In the genomic region with DNA sequence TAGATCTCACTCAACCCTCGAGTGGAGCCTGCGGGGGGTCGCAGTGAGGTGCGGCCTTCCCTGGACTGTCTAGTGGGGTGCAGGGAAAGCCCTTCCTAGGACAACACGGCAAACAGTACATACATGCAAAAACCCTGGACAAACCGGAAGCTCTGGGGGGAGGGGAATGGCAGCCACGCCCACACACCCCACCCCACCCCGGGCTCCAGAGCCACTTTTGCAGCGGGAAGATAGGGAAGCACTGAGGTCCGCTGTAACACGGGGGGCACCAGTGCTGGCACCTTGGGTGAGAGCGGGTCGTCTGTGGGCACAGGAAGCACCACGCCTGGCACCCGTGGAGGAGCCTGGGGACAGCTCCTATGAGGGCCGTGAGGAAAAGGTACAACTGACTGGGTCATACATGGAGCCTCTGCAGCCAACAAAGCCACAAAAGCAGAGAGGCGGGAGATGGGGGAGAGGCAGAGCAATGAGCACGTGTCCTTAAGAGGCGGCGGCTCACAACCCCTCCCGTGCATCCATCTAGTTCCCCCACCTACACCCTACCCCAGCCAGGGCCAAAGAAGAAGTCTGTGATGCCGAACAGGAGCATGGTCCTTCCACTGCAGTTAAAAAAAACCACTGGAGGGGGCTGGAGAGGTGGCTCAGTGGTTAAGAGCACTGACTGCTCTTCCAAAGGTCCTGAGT, we compare ENCODE assay signal across 20 mouse cellular contexts. TPM values are rescaled to one million over a fixed set of nuclear protein-coding genes. Genes with fewer than 3 reads are reported as not detected.
DNase-seq lines count a peak whose midpoint lies in the region; ATAC-seq and TF ChIP-seq lines count a peak whose summit lies in the region.
"Had no signal": no experiment of that assay in that cellular context is flagged by ENCODE, and none has a peak within 500 bp of the region (broad histone marks: within the 10 kb centered on the region; RNA-seq: fewer than 3 reads in every experiment).

No protein-coding gene starts in this region.

- DNase-seq in heart, adult 11 months = peak; percentile 85
- no peak for DNase-seq in heart, adult 2 months
- DNase-seq in MEL (ENCODE audit: low read depth, low spot score) = peak; percentile 74
- peak; percentile 59 for DNase-seq in liver
- no peak for DNase-seq in liver, postnatal 0 days
- no peak for DNase-seq in kidney, adult 8-10 months
- DNase-seq in testis, postnatal 10 days (ENCODE audit: low spot score) = no peak
- DNase-seq in spleen, adult 18-20 months = no peak
- DNase-seq: adrenal gland, adult 2 months; cerebellum, adult 8-10 months; heart, postnatal 36 days; kidney, adult 18-20 months; kidney, postnatal 14 days; right cerebral cortex, adult 18-20 months had no signal

- no peaks in the 10 kb centered on the region for H3K4me1 ChIP-seq in heart, adult 2 months (ENCODE audit: control insufficient read depth, insufficient read depth, low read length)
- peaks cover 14 to 38% of the 10 kb centered on the region in 2 experiments for H3K4me1 ChIP-seq in MEL (ENCODE audit: control insufficient read depth in 1 of 2, insufficient read depth in 2 of 2, low read length in 2 of 2)
- H3K4me1 ChIP-seq in liver, postnatal 0 days (ENCODE audit: insufficient read depth) = peaks cover 3% of the 10 kb centered on the region; the same call in 1 of the 2 replicates
- H3K4me1 ChIP-seq: embryonic facial prominence, embryonic 12.5 days; forebrain, embryonic 15.5 days; hindbrain, embryonic 15.5 days had no signal

- TF ChIP-seq RAD21 in MEL (IDR thresholded peaks at IDR 0.05; ENCODE audit: low read depth, low read length) = no peak

- no peaks in the 10 kb centered on the region for H3K27me3 ChIP-seq in heart, adult 2 months (ENCODE audit: control insufficient read depth, insufficient read depth, low read length)
- no peaks in the 10 kb centered on the region for H3K27me3 ChIP-seq in MEL (ENCODE audit: control insufficient read depth in 1 of 2, insufficient read depth in 2 of 2, low read length in 2 of 2)
- no peaks in the 10 kb centered on the region for H3K27me3 ChIP-seq in liver, postnatal 0 days (ENCODE audit: insufficient read depth, low read length)
- H3K27me3 ChIP-seq: embryonic facial prominence, embryonic 12.5 days; forebrain, embryonic 15.5 days; hindbrain, embryonic 15.5 days had no signal

- no peak overlapping the region for H3K27ac ChIP-seq in heart, adult 2 months
- peak overlapping the region; percentile 70 for H3K27ac ChIP-seq in MEL (ENCODE audit: control insufficient read depth, low read depth, low read length)
- no peak overlapping the region for H3K27ac ChIP-seq in liver, postnatal 0 days (ENCODE audit: low read depth)
- H3K27ac ChIP-seq: embryonic facial prominence, embryonic 12.5 days; forebrain, embryonic 15.5 days; hindbrain, embryonic 15.5 days; layer of hippocampus, adult 2 months had no signal

- 75% methylated on average over 22 of the region's 22 CpGs for WGBS in heart, adult 2 months
- WGBS in liver, postnatal 0 days (ENCODE audit: insufficient replicate concordance) = 61% methylated on average over 22 of the region's 22 CpGs

- no peak overlapping the region for H3K4me2 ChIP-seq in liver, postnatal 0 days (ENCODE audit: low read depth, low read length)
- H3K4me2 ChIP-seq: embryonic facial prominence, embryonic 12.5 days; forebrain, embryonic 15.5 days; hindbrain, embryonic 15.5 days had no signal

- no peak overlapping the region for H3K4me3 ChIP-seq in heart, adult 2 months
- H3K4me3 ChIP-seq in MEL (ENCODE audit: control insufficient read depth in 1 of 2, insufficient read depth in 1 of 2, low read depth in 2 of 2, low read length in 2 of 2) = peak overlapping the region; percentile 41 to 43
- H3K4me3 ChIP-seq in liver, postnatal 0 days (ENCODE audit: low read depth, low read length) = no peak overlapping the region
- H3K4me3 ChIP-seq: embryonic facial prominence, embryonic 12.5 days; erythroblast, embryonic 14.5 days; forebrain, embryonic 15.5 days; hindbrain, embryonic 15.5 days; layer of hippocampus, adult 2 months had no signal

- H3K36me3 ChIP-seq in heart, adult 2 months (ENCODE audit: control insufficient read depth, insufficient read depth, low read length) = no peaks in the 10 kb centered on the region
- peaks cover 0 to 12% of the 10 kb centered on the region in 2 experiments; a peak in 2 of 4 replicates for H3K36me3 ChIP-seq in MEL (ENCODE audit: control insufficient read depth in 1 of 2, insufficient read depth in 2 of 2, low read length in 2 of 2)
- H3K36me3 ChIP-seq in liver, postnatal 0 days (replicated peaks; ENCODE audit: insufficient read depth, low read length) = peaks cover 4% of the 10 kb centered on the region

- no peak overlapping the region for H3K9ac ChIP-seq in heart, adult 2 months (ENCODE audit: low read depth, low read length)
- H3K9ac ChIP-seq in MEL (ENCODE audit: control insufficient read depth, low read depth, low read length, poor library complexity, severe bottlenecking) = peak overlapping the region; percentile 70
- no peak overlapping the region for H3K9ac ChIP-seq in liver, postnatal 0 days (replicated peaks)
- H3K9ac ChIP-seq: embryonic facial prominence, embryonic 12.5 days; forebrain, embryonic 15.5 days; hindbrain, embryonic 15.5 days had no signal

- 0 out of 2 replicates have a peak, but pooled peaks have one; percentile 20 for ATAC-seq in liver, postnatal 0 days
- ATAC-seq: CD4-positive, CD25-positive, alpha-beta regulatory T cell, adult 4 months; forebrain, embryonic 15.5 days had no signal

- TF ChIP-seq EP300 in heart, adult 2 months (IDR thresholded peaks at IDR 0.05; ENCODE audit: insufficient read depth, low read depth, low read length) = no peak
- TF ChIP-seq EP300 in MEL (IDR thresholded peaks at IDR 0.05; ENCODE audit: low read depth in 1 of 2, low read length in 2 of 2) = peak in 1 of 2 experiments; percentile 68; a peak in 2 of 4 replicates
- no peak for TF ChIP-seq EP300 in liver, postnatal 0 days (IDR thresholded peaks at IDR 0.05; ENCODE audit: low read depth)

- H3K9me3 ChIP-seq in MEL (replicated peaks; ENCODE audit: insufficient read depth, low read length) = no peaks in the 10 kb centered on the region
- H3K9me3 ChIP-seq in liver, postnatal 0 days (ENCODE audit: low read length) = no peaks in the 10 kb centered on the region
- H3K9me3 ChIP-seq: embryonic facial prominence, embryonic 12.5 days; forebrain, embryonic 15.5 days; hindbrain, embryonic 15.5 days had no signal

- TF ChIP-seq CTCF in heart, adult 2 months (IDR thresholded peaks at IDR 0.05) = no peak
- TF ChIP-seq CTCF in MEL (IDR thresholded peaks at IDR 0.05 in 2 of 3, conservative IDR thresholded peaks at IDR 0.05 in 1 of 3; ENCODE audit: control insufficient read depth in 1 of 3, insufficient read depth in 1 of 3, low read depth in 2 of 3, low read length in 3 of 3, poor library complexity in 1 of 3, severe bottlenecking in 1 of 3) = no peak; a peak in 1 of 6 replicates
- no peak for TF ChIP-seq CTCF in liver, postnatal 0 days (IDR thresholded peaks at IDR 0.05; ENCODE audit: low read depth)

- intact Hi-C loops in heart, adult 2 months (cut with DNase I) = no loop called here

- TF ChIP-seq POLR2A in heart, adult 2 months (IDR thresholded peaks at IDR 0.05; ENCODE audit: insufficient read depth, low read depth, low read length) = no peak
- TF ChIP-seq POLR2A in MEL (IDR thresholded peaks at IDR 0.05; ENCODE audit: control insufficient read depth in 1 of 2, insufficient read depth in 1 of 2, low read depth in 1 of 2, low read length in 2 of 2, poor library complexity in 1 of 2) = peak in 1 of 2 experiments; percentile 61; a peak in 2 of 4 replicates

- H3K79me2 ChIP-seq in heart, adult 2 months (replicated peaks; ENCODE audit: control insufficient read depth, insufficient read depth, low read length) = no peaks in the 10 kb centered on the region
- H3K79me2 ChIP-seq in MEL (ENCODE audit: control insufficient read depth, insufficient read depth, low read length, poor library complexity) = no peaks in the 10 kb centered on the region; the same call in 1 of the 2 replicates

TF ChIP-seq in MEL, 35 proteins besides CTCF, POLR2A, EP300 and RAD21 (continues in another document):
- TF ChIP-seq UBTF (IDR thresholded peaks at IDR 0.05; ENCODE audit: borderline replicate concordance, insufficient read depth, low read depth, low read length) (no peak), POLR2AphosphoS2 (IDR thresholded peaks at IDR 0.05; ENCODE audit: low read length) (no peak), MYC (IDR thresholded peaks at IDR 0.05; ENCODE audit: low read depth, low read length) (0 out of 2 replicates have a peak, but pooled peaks have one; percentile 20), SIN3A (IDR thresholded peaks at IDR 0.05; ENCODE audit: low read length) (peak; percentile 47; the same call in 1 of the 2 replicates), USF1 (IDR thresholded peaks at IDR 0.05; ENCODE audit: low read depth, low read length) (peak; percentile 75), POLR2AphosphoS5 (IDR thresholded peaks at IDR 0.05; ENCODE audit: borderline replicate concordance, low read depth, low read length) (no peak), ZC3H11A (IDR thresholded peaks at IDR 0.05; ENCODE audit: low read depth, low read length) (no peak), E2F4 (IDR thresholded peaks at IDR 0.05; ENCODE audit: borderline replicate concordance, low read depth, low read length) (no peak), ZNF384 (IDR thresholded peaks at IDR 0.05; ENCODE audit: low read depth, low read length) (peak; percentile 50; the same call in 1 of the 2 replicates), NRF1 (IDR thresholded peaks at IDR 0.05; ENCODE audit: insufficient read depth, low read depth, low read length, poor library complexity, severe bottlenecking) (no peak), TAL1 (IDR thresholded peaks at IDR 0.05; ENCODE audit: low read length) (no peak), MYB (IDR thresholded peaks at IDR 0.05; ENCODE audit: low read depth, low read length) (no peak), GABPA (IDR thresholded peaks at IDR 0.05; ENCODE audit: low read depth, low read length) (no peak), GATA1 (IDR thresholded peaks at IDR 0.05; ENCODE audit: low read depth, low read length) (no peak), ZKSCAN1 (IDR thresholded peaks at IDR 0.05; ENCODE audit: low read depth, low read length) (no peak), MAX (IDR thresholded peaks at IDR 0.05; ENCODE audit: low read length) (peak; percentile 86), BHLHE40 (IDR thresholded peaks at IDR 0.05; ENCODE audit: borderline replicate concordance, low read depth, low read length) (peak; percentile 30; the same call in 1 of the 2 replicates), ETS1 (IDR thresholded peaks at IDR 0.05; ENCODE audit: low read depth, low read length) (no peak), MAZ (IDR thresholded peaks at IDR 0.05; ENCODE audit: low read depth, low read length) (0 out of 2 replicates have a peak, but pooled peaks have one; percentile 9)

RNA-seq across cellular contexts. Expression of gene Tldc1, which starts 12.3 kb away (rescaled TPM):
- 10 to 100 TPM; 11.3 TPM for total RNA-seq in heart, adult 2 months (2021)
- 14.6 and 15.6 TPM in 2 replicates for polyA plus RNA-seq in heart, adult 2 months (2012; rRNA removed)
- total RNA-seq in MEL (2012; rRNA removed) = 13.4 and 16.4 TPM in 2 replicates
- 10 to 100 TPM in 1 of 2 experiments, not detected in 1; 16.1 TPM for polyA plus RNA-seq in MEL (2012; ENCODE audit: insufficient read depth in 1 of 2, insufficient read length in 2 of 2, low read depth in 1 of 2, low replicate concordance in 2 of 2, missing spikeins in 1 of 2)
- polyA plus RNA-seq in liver, postnatal 0 days (2015; fragmentation: Nextera tagmentation; extraction: Ambion mirVana) = 4.3 and 4.6 TPM in 2 replicates

Comparison
In these comparisons a context has a peak if more than half of its experiments do, and no peak if none do; other contexts are left out.
1. DNase-seq: peak in heart, adult 11 months (single experiment), MEL (single experiment) and liver (single experiment); none in heart, adult 2 months (0 of 2), liver, postnatal 0 days (single experiment), kidney, adult 8-10 months (0 of 2), testis, postnatal 10 days (single experiment) and spleen, adult 18-20 months (0 of 2).
2. H3K4me3 ChIP-seq: peak in MEL (2 of 2); none in heart, adult 2 months (single experiment) and liver, postnatal 0 days (single experiment).